Mouse (Mus musculus): ENCODE results near the gene Gm28047. TPM values are rescaled to one million over a fixed set of nuclear protein-coding genes. Genes with fewer than 3 reads are reported as not detected.

The Gm28047 gene
- polyA plus RNA-seq, 1 experiment from 2014 or later, result 0.36 TPM

DNA sequence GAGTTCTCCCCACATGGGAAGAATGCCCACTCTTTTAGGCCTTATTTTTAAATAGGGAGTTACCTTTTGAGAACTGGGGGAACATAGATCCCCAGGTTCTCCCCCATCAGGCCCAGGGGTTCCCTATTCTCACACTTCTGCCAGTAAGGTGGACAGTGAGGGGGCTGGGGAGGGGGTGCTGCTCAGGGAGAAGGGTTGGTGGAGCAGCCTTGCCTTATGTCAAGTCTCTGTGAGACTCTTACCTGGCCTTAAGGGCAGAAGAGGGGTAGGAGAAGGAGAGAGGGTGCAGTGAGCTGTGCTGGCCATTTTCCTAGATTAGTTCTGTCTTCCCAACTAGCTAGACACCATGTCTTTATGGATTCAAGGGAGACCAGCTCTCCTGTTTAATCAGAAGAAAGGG, 112.4 kb downstream of the Gm28047 start:
- no peak overlapping the region for H3K9ac ChIP-seq (replicated peaks; ENCODE audit: low read length)
- no peak overlapping the region for H3K27ac ChIP-seq (ENCODE audit: low read length)
- no peaks in the 10 kb centered on the region for H3K27me3 ChIP-seq (ENCODE audit: insufficient read depth, low read length)
- H3K9me3 ChIP-seq (ENCODE audit: low read length), result no peaks in the 10 kb centered on the region
- H3K4me2 ChIP-seq (replicated peaks; ENCODE audit: low read depth, low read length), result no peak overlapping the region
- no peak for ATAC-seq (ENCODE audit: low FRiP score, low TSS enrichment)
- no peak overlapping the region for H3K4me3 ChIP-seq (ENCODE audit: low read length)
- H3K36me3 ChIP-seq (ENCODE audit: insufficient read depth, low read length), result no peaks in the 10 kb centered on the region
- peaks cover 46% of the 10 kb centered on the region for H3K4me1 ChIP-seq (ENCODE audit: insufficient read depth, low read length)

DNA sequence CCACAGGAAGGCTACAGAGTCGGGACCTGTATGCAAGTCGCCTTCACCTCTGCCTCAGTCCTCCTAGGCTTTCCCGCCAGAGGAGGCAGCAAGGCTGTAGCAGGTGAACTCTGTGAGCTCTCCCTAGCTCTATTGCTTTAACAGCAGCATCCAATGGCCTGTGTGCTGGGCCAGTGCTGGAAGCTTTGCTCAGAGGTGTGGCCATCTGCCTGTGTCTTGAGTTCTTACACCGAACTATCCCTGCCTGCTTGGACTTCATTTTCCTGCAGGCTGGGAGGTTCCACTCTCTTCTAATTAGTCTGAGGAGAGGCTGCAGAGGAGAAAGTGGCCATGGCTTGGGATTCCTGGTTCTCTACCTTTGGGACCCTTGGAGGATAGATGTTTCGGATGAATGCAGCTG, 112.9 kb downstream of the Gm28047 start:
- Histone ChIP-seq H3K4me3 (ENCODE audit: low read length) (no peak overlapping the region), H3K9me3 (ENCODE audit: low read length) (no peaks in the 10 kb centered on the region), H3K27ac (ENCODE audit: low read length) (peak overlapping the region; percentile 1; the same call in 1 of the 2 replicates), H3K36me3 (ENCODE audit: insufficient read depth, low read length) (no peaks in the 10 kb centered on the region), H3K4me2 (replicated peaks; ENCODE audit: low read depth, low read length) (0 out of 2 replicates have a peak overlapping the region, but pooled peaks have one; percentile 82), H3K4me1 (ENCODE audit: insufficient read depth, low read length) (peaks cover 46% of the 10 kb centered on the region), H3K27me3 (ENCODE audit: insufficient read depth, low read length) (no peaks in the 10 kb centered on the region), H3K9ac (replicated peaks; ENCODE audit: low read length) (no peak overlapping the region)
- 33% methylated on average over 5 of the region's 5 CpGs for WGBS
- ATAC-seq (ENCODE audit: low FRiP score, low TSS enrichment), result no peak

DNA sequence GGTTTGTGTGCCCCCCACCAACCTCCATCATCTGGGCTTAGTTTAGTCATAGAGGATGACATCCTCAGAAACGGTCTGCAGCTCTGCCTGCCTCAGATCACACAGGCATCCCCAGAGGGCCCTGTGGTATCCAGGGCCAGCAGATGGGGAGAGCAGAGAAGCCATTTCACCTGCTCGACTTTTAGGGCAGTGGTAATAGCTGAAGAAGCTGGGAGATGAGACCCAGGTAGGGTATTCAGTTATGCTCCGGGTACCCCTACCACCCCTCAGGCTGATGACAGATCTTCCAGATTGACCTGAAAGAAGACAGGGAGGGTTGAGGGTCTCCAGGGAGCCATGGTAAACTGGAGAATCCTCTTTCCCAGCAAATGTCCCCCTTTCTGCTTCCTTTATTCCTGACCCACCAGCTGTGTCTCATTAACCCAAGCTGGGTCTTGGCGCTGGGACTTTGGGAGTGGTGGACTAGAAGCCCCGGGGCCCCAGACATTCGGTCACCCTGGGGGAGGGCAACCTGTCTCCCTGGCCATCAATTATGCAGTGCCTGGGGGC, 113.5 kb downstream of the Gm28047 start:
- peak overlapping the region; percentile 75 for H3K9ac ChIP-seq (replicated peaks; ENCODE audit: low read length)
- peak overlapping the region; percentile 82 for H3K27ac ChIP-seq (ENCODE audit: low read length)
- no peak for ATAC-seq (ENCODE audit: low FRiP score, low TSS enrichment)
- peak overlapping the region; percentile 75; the same call in 1 of the 2 replicates for H3K4me3 ChIP-seq (ENCODE audit: low read length)
- no peaks in the 10 kb centered on the region for H3K9me3 ChIP-seq (ENCODE audit: low read length)
- WGBS, result 9% methylated on average over 6 of the region's 6 CpGs
- peak overlapping the region; percentile 82 for H3K4me2 ChIP-seq (replicated peaks; ENCODE audit: low read depth, low read length)
- no peaks in the 10 kb centered on the region for H3K36me3 ChIP-seq (ENCODE audit: insufficient read depth, low read length)
- no peaks in the 10 kb centered on the region for H3K27me3 ChIP-seq (ENCODE audit: insufficient read depth, low read length)
- peaks cover 52% of the 10 kb centered on the region for H3K4me1 ChIP-seq (ENCODE audit: insufficient read depth, low read length)

DNA sequence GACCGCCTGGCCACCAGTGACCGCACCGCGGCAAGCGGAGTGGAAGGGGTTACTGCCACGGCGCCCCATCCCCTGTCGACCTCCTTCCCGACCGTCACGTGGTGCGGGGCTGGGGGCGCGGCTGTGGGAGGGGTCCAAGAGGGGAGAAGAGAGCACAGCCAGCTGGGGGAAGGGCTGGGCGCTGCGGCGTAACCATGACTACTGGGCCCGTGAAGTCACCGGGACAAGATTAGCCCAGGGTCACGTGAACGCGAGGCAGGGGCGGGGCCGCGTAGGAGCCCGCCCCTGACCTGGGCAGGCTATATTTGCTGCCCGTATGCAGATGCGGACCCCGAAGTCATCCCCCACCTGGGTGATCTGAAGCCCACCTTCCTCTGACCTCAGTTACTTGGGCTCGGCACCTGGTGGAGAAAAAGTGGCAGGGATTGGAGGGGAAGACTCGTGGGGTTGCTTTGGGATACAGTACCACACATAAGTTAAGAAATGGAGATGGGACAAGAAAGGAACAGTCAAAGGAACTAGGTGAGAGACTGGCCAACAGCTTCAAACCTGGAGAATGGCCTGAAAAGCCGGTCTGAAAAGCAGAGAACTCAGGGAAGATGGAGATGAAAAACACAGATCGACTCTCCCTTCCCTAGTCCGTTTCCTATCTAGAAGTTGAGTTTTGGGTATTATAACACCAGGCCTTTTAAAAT, 114.1 kb downstream of the Gm28047 start:
- 3% methylated on average over 34 of the region's 34 CpGs for WGBS
- peaks cover 52% of the 10 kb centered on the region for H3K4me1 ChIP-seq (ENCODE audit: insufficient read depth, low read length)

DNA sequence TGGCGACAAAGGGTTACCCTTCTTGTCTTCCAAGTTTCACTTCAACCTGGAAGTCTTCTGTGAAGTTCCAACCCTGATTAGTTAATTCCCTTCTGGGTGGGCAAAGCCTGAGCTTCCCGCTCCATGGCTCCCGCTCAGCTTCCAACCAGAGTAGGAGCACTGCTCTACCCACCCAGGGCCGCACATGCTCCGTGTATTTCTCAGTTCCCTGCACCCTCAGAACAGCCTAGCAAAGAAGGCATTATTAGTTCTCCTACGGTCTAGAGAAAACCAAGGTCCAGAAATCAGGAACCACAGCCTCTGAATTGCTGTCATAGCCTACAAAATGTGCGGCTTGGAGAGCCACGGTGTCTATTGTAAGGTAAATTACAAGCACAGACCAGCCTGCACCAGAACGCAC, 114.8 kb downstream of the Gm28047 start:
- Histone ChIP-seq H3K27me3 (ENCODE audit: insufficient read depth, low read length) (no peaks in the 10 kb centered on the region), H3K9ac (replicated peaks; ENCODE audit: low read length) (peak overlapping the region; percentile 75), H3K4me3 (ENCODE audit: low read length) (peak overlapping the region; percentile 75), H3K27ac (ENCODE audit: low read length) (peak overlapping the region; percentile 82), H3K36me3 (ENCODE audit: insufficient read depth, low read length) (peaks cover 2% of the 10 kb centered on the region; the same call in 1 of the 2 replicates), H3K9me3 (ENCODE audit: low read length) (no peaks in the 10 kb centered on the region), H3K4me2 (replicated peaks; ENCODE audit: low read depth, low read length) (peak overlapping the region; percentile 82), H3K4me1 (ENCODE audit: insufficient read depth, low read length) (peaks cover 52% of the 10 kb centered on the region)
- 5% methylated on average over 9 of the region's 9 CpGs for WGBS
- peak; percentile 50 for ATAC-seq (ENCODE audit: low FRiP score, low TSS enrichment)

More for the DNA sequence above, 114.1 kb downstream of the Gm28047 start:
- H3K4me3 ChIP-seq (ENCODE audit: low read length), result peak overlapping the region; percentile 75
- H3K9ac ChIP-seq (replicated peaks; ENCODE audit: low read length), result peak overlapping the region; percentile 75
- H3K36me3 ChIP-seq (ENCODE audit: insufficient read depth, low read length), result no peaks in the 10 kb centered on the region
- peak overlapping the region; percentile 82 for H3K27ac ChIP-seq (ENCODE audit: low read length)
- no peaks in the 10 kb centered on the region for H3K9me3 ChIP-seq (ENCODE audit: low read length)
- ATAC-seq (ENCODE audit: low FRiP score, low TSS enrichment), result peak; percentile 92
- no peaks in the 10 kb centered on the region for H3K27me3 ChIP-seq (ENCODE audit: insufficient read depth, low read length)
- H3K4me2 ChIP-seq (replicated peaks; ENCODE audit: low read depth, low read length), result peak overlapping the region; percentile 82

DNA sequence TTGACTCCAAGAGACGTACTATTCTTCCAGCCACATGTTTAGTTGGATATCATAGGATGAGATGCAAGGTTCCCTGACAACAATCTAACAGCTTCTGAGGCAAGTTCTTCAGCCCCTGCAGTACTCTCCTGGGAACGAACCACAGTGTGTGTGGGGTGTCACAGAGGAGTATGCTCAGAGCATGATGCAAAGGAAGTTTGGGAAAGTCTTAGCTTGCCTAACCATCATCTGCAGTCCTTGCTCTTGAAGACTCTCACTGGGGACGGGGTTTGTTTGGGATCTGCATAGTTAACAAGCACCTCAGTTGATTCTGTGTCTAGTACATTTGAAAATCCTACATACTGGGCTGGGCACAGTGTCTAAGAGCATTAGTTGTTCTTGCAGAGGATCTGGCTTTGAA, 116.5 kb downstream of the Gm28047 start:
- Histone ChIP-seq H3K9ac (replicated peaks; ENCODE audit: low read length) (no peak overlapping the region), H3K27me3 (ENCODE audit: insufficient read depth, low read length) (no peaks in the 10 kb centered on the region), H3K4me3 (ENCODE audit: low read length) (no peak overlapping the region), H3K9me3 (ENCODE audit: low read length) (no peaks in the 10 kb centered on the region), H3K4me1 (ENCODE audit: insufficient read depth, low read length) (peaks cover 54% of the 10 kb centered on the region), H3K27ac (ENCODE audit: low read length) (no peak overlapping the region), H3K36me3 (ENCODE audit: insufficient read depth, low read length) (peaks cover 18% of the 10 kb centered on the region; the same call in 1 of the 2 replicates), H3K4me2 (replicated peaks; ENCODE audit: low read depth, low read length) (no peak overlapping the region)
- ATAC-seq (ENCODE audit: low FRiP score, low TSS enrichment), result no peak
- WGBS, result 89% methylated on average over 3 of the region's 3 CpGs

DNA sequence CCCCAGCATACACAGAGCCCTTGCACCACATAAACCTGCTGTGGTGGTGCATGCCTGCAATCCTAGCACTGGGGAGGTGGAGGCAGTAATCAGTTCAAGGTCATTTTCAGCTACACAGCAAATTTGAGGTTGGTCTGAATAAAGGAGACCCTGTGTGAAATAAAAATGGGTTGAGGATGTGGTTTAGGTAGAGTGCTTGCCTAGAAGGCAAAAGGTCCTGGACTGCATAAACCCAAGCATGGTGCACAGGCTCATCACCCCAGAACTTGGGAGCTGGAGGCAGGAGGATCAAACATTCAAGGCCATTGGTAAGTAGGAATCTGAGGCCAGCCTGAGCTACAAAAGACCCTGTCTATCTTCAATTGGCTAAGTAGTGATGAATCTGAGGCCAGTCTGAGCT, 117.3 kb downstream of the Gm28047 start:
- H3K27ac ChIP-seq (ENCODE audit: low read length), result no peak overlapping the region
- H3K27me3 ChIP-seq (ENCODE audit: insufficient read depth, low read length), result no peaks in the 10 kb centered on the region
- H3K9ac ChIP-seq (replicated peaks; ENCODE audit: low read length), result no peak overlapping the region
- no peak overlapping the region for H3K4me2 ChIP-seq (replicated peaks; ENCODE audit: low read depth, low read length)
- no peak for ATAC-seq (ENCODE audit: low FRiP score, low TSS enrichment)
- no peaks in the 10 kb centered on the region for H3K9me3 ChIP-seq (ENCODE audit: low read length)
- H3K4me1 ChIP-seq (ENCODE audit: insufficient read depth, low read length), result peaks cover 50% of the 10 kb centered on the region
- peaks cover 26% of the 10 kb centered on the region; the same call in 1 of the 2 replicates for H3K36me3 ChIP-seq (ENCODE audit: insufficient read depth, low read length)
- no peak overlapping the region for H3K4me3 ChIP-seq (ENCODE audit: low read length)

DNA sequence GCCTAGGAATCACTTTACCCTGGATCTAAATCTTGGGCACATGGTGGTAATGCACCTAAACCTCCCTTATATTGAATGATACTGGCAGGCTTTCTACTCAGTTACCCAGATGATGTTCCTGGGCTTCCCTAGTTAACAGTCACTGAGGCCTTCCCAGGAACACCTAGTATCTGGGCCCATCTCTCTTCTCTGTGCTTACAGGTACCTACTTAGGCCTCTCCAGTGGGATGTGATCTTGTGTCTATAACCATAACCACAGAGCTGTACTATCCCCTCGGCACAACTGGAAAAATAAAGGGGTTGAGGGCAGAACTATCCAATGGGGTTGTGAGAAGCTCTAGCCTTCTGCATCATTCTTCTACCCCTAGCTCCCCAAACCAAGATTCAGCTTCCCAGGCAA, 118.0 kb downstream of the Gm28047 start:
- 88% methylated on average over 1 of the region's 1 CpGs for WGBS
- Histone ChIP-seq H3K36me3 (ENCODE audit: insufficient read depth, low read length) (peaks cover 32% of the 10 kb centered on the region), H3K4me3 (ENCODE audit: low read length) (no peak overlapping the region), H3K9ac (replicated peaks; ENCODE audit: low read length) (no peak overlapping the region), H3K4me1 (ENCODE audit: insufficient read depth, low read length) (peaks cover 45% of the 10 kb centered on the region), H3K9me3 (ENCODE audit: low read length) (no peaks in the 10 kb centered on the region), H3K27ac (ENCODE audit: low read length) (no peak overlapping the region), H3K4me2 (replicated peaks; ENCODE audit: low read depth, low read length) (no peak overlapping the region), H3K27me3 (ENCODE audit: insufficient read depth, low read length) (no peaks in the 10 kb centered on the region)
- ATAC-seq (ENCODE audit: low FRiP score, low TSS enrichment), result no peak

DNA sequence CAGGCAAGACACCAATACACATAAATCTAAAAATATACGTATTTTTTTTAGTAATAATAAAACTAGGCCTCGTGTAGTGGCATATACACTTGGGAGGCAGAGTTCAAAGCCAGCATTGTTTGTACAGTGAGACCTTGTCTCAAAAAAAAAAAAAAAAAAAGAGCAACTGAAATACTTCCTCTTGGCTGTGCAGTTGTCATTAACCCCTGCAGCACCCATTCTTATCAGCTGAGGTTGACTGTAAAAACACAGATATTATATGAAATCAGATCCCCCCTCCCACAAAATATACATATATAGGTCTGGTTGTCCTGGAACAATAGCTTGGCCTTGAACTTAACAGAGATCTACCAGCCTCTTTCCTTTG, 118.4 kb downstream of the Gm28047 start:
- H3K9ac ChIP-seq (replicated peaks; ENCODE audit: low read length), result no peak overlapping the region
- no peak overlapping the region for H3K4me3 ChIP-seq (ENCODE audit: low read length)
- H3K9me3 ChIP-seq (ENCODE audit: low read length), result no peaks in the 10 kb centered on the region
- H3K4me2 ChIP-seq (replicated peaks; ENCODE audit: low read depth, low read length), result no peak overlapping the region
- no peaks in the 10 kb centered on the region for H3K27me3 ChIP-seq (ENCODE audit: insufficient read depth, low read length)
- WGBS, result 15% methylated on average over 2 of the region's 2 CpGs
- H3K36me3 ChIP-seq (ENCODE audit: insufficient read depth, low read length), result peaks cover 37% of the 10 kb centered on the region
- H3K4me1 ChIP-seq (ENCODE audit: insufficient read depth, low read length), result peaks cover 45% of the 10 kb centered on the region
- ATAC-seq (ENCODE audit: low FRiP score, low TSS enrichment), result no peak
- 0 out of 2 replicates have a peak overlapping the region, but pooled peaks have one; percentile 10 for H3K27ac ChIP-seq (ENCODE audit: low read length)

DNA sequence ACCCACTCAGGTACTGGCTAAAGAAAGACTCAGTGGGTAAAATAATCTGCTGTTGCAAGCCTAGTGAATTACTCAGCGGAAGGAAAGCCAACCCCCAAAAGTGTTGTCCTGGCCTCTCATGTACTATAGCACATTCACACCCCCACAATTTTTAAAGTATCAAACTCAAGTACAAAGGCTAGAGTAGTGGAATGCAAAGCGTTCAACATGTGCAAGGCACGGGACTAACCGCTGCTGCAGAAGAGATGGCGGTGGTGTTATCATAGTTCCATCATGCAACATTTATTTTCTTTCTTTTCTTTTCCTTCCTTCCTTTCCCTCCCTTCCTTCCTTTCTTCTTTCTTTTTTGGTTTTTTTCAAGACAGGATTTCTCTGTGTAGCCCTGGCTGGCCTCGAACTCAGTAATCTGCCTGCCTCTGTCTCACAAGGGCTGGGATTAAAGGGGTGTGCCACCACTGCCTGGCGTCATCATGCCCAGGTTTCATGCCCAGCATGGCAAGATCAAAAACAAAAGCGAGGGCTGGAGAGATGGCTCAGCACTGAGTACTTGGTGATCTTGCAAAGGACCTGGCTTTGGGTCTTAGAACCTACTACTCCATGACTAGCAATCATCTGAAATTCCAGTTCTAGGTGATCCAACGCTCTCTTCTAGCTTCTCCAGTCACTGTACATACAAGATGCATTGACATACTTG, 119.0 kb downstream of the Gm28047 start:
- H3K4me3 ChIP-seq (ENCODE audit: low read length), result no peak overlapping the region
- H3K4me1 ChIP-seq (ENCODE audit: insufficient read depth, low read length), result peaks cover 41% of the 10 kb centered on the region
- no peak overlapping the region for H3K9ac ChIP-seq (replicated peaks; ENCODE audit: low read length)
- H3K9me3 ChIP-seq (ENCODE audit: low read length), result no peaks in the 10 kb centered on the region
- no peak for ATAC-seq (ENCODE audit: low FRiP score, low TSS enrichment)
- H3K36me3 ChIP-seq (ENCODE audit: insufficient read depth, low read length), result peaks cover 42% of the 10 kb centered on the region
- no peaks in the 10 kb centered on the region for H3K27me3 ChIP-seq (ENCODE audit: insufficient read depth, low read length)
- 75% methylated on average over 9 of the region's 9 CpGs for WGBS
- H3K4me2 ChIP-seq (replicated peaks; ENCODE audit: low read depth, low read length), result no peak overlapping the region
- 0 out of 2 replicates have a peak overlapping the region, but pooled peaks have one; percentile 10 for H3K27ac ChIP-seq (ENCODE audit: low read length)

All from kidney, embryonic 16.5 days (tissue).